Mouse (Mus musculus): ENCODE measurements around the gene 1700056E22Rik. TPM values are rescaled to one million over a fixed set of nuclear protein-coding genes. Genes with fewer than 3 reads are reported as not detected.

Gene 1700056E22Rik
- 1.7 and 1.9 TPM in 2 replicates for polyA plus RNA-seq (2012; rRNA removed)

DNA sequence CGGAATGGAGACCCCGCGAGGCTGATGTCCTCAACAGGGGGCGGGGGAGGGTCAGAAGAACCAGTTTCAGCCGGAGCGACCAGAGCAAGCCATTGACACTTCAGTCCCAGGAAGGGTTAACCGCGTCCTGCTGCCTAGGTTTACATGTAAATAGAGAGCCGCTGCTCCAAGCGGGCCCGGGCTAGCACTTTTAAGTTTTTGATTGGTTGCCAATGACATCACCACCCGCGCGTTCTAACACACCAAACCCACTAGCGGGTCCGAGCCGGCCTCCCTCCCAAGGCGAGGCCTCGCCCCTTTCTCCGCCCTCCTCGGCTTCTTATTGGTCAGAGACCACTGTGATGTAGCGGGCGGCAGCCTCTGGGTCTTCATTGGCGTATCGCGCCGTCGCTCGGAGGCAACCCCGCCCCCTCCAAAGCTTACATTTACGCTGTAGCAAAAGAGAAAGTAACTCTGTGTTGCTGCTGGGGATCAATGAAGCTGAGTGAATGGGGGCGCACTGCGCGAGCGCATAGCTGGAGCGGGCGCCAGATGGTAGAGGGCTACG is at the start of gene 1700056E22Rik:
TSS of gene 1700056E22Rik (minus strand) at position 291 of the 547 bp plus-strand sequence.

GRCm38 (mm10) chr1:184013106-184013505 is 21.0 kb downstream of the 1700056E22Rik start, which contains the start of gene Dusp10:
Dusp10 (plus strand) TSS chr1:184013302.

Other genes with a start within 250 kb of the 1700056E22Rik start
- gene Dusp10, start 21.0 kb downstream of the 1700056E22Rik start, polyA plus RNA-seq (2012; rRNA removed), result 15.0 and 16.5 TPM in 2 replicates